Mouse (Mus musculus) E14TG2a.4 (cell line): ENCODE data around the gene Mtf2.
"Not testable (repeated sequence)": the region's sequence is repeated elsewhere in the genome, so short reads cannot be mapped to it uniquely, and the experiment has no call there.

ENCODE experiments used
- H3K27me3 ChIP-seq: 2 replicates; pipeline ENCODE4 v1.6.1; 2014; ENCODE audit warnings: low read length, control low read depth; ENCODE audit not compliant: insufficient read depth
- H3K36me3 ChIP-seq: 2 replicates; pipeline ENCODE4 v1.6.1; 2014; ENCODE audit warnings: low read length, control low read depth; ENCODE audit not compliant: insufficient read depth
- H3K4me1 ChIP-seq: replicated peaks from 2 replicates; pipeline ENCODE4 v1.6.1; 2014; ENCODE audit warnings: low read depth, low read length, control low read depth
- H3K4me3 ChIP-seq: replicated peaks from 2 replicates; pipeline ENCODE4 v1.5.1; 2014; ENCODE audit warnings: mild to moderate bottlenecking, low read length
- H3K9me3 ChIP-seq: 2 replicates; pipeline ENCODE4 v1.6.1; 2014; ENCODE audit warnings: low read length, control low read depth
- CTCF ChIP-seq: conservative IDR thresholded peaks from 2 replicates; pipeline ENCODE4 v1.5.1; 2014; ENCODE audit warnings: low read length
- NANOG ChIP-seq: IDR thresholded peaks from 2 replicates; pipeline ENCODE4 v1.6.1; 2014; ENCODE audit warnings: borderline replicate concordance, low read length, mixed read lengths
- POU5F1 ChIP-seq: IDR thresholded peaks from 2 replicates; pipeline ENCODE4 v1.6.1; 2014; ENCODE audit warnings: low read length, borderline replicate concordance

Gene Mtf2

GRCm38 (mm10) chr5:108065465-108066411 lies at the start of gene Mtf2:
TSS of gene Mtf2 (plus strand) at chr5:108065674.
- Histone ChIP-seq H3K9me3 (no peaks in the 10 kb centered on the region), H3K4me1 (peaks cover 47% of the 10 kb centered on the region), H3K27me3 (no peaks in the 10 kb centered on the region), H3K4me3 (peak within 1 kb of the TSS; percentile 98), H3K36me3 (peaks cover 78% of the 10 kb centered on the region)
- TF ChIP-seq CTCF, result no peak
- no peak for TF ChIP-seq NANOG
- TF ChIP-seq POU5F1, result no peak

DNA sequence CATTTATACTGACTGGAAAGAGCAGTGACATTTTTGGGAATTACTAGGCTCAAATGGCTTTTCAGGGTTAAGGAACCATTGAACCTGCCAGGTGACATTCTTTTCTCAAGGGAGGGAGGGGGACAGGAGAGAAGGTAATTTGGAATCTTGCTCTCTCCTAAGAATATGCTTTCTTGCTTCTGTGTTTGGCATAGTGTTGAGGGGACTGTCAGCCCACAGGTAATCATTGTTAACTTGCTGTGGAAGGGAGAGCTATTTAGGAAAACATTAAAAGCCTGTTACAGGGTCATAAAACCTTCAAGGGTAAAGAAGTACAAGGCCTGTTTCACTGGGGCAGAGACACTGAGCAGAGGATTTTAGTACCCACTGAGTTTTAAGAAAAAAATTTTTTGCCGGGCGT lies 48.2 kb upstream of the Mtf2 start:
- Histone ChIP-seq H3K36me3 (no peaks in the 10 kb centered on the region), H3K9me3 (peaks cover 11% of the 10 kb centered on the region), H3K27me3 (peaks cover 9% of the 10 kb centered on the region), H3K4me3 (no peak overlapping the region), H3K4me1 (peaks cover 17% of the 10 kb centered on the region)
- no peak for TF ChIP-seq POU5F1

DNA sequence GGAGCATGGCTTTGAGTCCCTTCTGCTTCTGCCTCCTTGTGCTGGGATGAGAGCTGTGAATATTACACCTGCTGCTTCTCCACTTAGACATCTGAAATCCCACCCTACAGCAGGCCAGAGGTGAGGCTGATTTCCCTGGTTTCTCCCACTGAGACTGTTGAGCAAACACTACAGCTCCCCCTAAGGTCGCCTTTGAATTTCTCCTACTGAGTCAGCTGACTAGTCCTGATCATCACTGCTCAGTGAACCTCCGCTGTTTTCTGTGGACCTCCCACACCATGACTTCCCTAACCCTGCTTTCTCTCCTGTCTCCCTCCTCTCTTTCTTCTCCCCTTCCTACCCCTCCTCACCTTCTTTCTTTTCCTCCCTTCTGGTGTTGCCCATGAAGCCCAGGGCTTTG lies 46.1 kb upstream of the Mtf2 start:
- TF ChIP-seq POU5F1 (no peak), NANOG (no peak), CTCF (no peak)
- Histone ChIP-seq H3K4me3 (no peak overlapping the region), H3K36me3 (no peaks in the 10 kb centered on the region), H3K4me1 (peaks cover 18% of the 10 kb centered on the region), H3K9me3 (peaks cover 11% of the 10 kb centered on the region), H3K27me3 (no peaks in the 10 kb centered on the region)

- H3K9me3 ChIP-seq, result no peaks in the 10 kb centered on the region
- peaks cover 12% of the 10 kb centered on the region for H3K4me1 ChIP-seq
- H3K36me3 ChIP-seq, result no peaks in the 10 kb centered on the region
- H3K4me3 ChIP-seq, result no peak overlapping the region
- no peaks in the 10 kb centered on the region for H3K27me3 ChIP-seq
- TF ChIP-seq CTCF, result no peak
- TF ChIP-seq POU5F1, result no peak
- no peak for TF ChIP-seq NANOG
These were observed 44.1 kb upstream of the Mtf2 start for GRCm38 (mm10) chr5:108021346-108021745.

GRCm38 (mm10) chr5:108028230-108028629 lies 37.2 kb upstream of the Mtf2 start:
- Histone ChIP-seq H3K4me3 (no peak overlapping the region), H3K4me1 (0 out of 2 replicates have a peak, but pooled peaks cover 5% of the 10 kb centered on the region), H3K9me3 (0 out of 2 replicates have a peak, but pooled peaks cover 3% of the 10 kb centered on the region), H3K27me3 (no peaks in the 10 kb centered on the region), H3K36me3 (no peaks in the 10 kb centered on the region)
- TF ChIP-seq CTCF (no peak), POU5F1 (no peak), NANOG (no peak)

DNA sequence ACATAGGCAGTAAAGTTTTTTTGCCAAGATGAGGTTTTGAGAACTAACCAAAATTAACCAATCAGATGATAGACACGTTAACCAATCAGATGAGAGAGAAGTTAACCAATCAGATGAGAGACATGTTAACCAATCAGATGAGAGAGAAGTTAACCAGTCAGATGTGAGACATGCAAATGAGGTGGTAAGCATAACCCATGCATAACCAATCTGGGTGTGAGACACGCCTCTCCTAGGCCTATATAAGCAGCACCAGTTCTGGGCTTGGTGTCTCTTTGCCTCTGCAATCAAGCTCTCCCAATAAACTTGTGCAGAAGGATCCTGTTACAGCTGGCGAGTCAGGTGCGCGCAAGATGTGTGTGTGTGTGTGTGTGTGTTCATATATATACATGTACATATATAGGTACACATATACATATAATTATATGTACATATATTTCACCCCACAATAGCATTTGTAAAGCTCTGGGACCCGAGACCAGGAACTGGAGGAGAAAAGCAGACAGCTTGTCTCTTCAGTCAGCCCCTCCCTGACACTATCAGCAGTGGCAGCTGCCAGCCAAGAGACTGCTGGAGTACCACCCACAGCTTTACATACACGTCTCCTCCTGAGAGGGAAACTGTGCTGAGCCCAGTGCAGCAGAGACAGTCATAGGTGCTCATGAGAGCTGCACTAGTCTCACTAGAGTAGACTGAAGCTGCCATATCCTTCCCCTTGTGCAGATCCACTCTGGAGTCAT lies 36.5 kb upstream of the Mtf2 start:
- H3K4me1 ChIP-seq, H3K9me3 ChIP-seq, H3K36me3 ChIP-seq, H3K4me3 ChIP-seq, H3K27me3 ChIP-seq: not testable (repeated sequence)

DNA sequence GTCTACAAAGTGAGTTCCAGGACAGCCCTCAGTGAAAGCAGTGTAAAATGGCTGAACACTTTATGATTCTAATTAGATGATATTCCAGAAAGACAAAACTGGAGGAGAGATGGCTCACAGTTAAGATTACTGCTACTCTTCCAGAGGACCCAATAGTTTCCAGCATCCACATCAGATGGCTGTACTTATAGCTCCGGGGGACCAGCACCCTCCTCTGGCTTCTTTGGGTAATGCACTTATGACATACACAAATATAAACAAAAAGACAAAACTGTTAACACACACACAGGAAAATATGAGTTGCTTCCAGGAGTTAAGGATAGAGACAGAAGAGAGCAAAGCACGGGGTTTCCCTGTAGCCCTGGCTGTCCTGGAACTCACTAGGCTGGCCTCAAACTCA lies 35.5 kb upstream of the Mtf2 start:
- Histone ChIP-seq H3K4me1 (peaks cover 11% of the 10 kb centered on the region), H3K27me3 (no peaks in the 10 kb centered on the region), H3K36me3 (no peaks in the 10 kb centered on the region), H3K4me3 (no peak overlapping the region), H3K9me3 (0 out of 2 replicates have a peak, but pooled peaks cover 3% of the 10 kb centered on the region)
- TF ChIP-seq CTCF, result peak; percentile 57
- TF ChIP-seq POU5F1, result no peak

DNA sequence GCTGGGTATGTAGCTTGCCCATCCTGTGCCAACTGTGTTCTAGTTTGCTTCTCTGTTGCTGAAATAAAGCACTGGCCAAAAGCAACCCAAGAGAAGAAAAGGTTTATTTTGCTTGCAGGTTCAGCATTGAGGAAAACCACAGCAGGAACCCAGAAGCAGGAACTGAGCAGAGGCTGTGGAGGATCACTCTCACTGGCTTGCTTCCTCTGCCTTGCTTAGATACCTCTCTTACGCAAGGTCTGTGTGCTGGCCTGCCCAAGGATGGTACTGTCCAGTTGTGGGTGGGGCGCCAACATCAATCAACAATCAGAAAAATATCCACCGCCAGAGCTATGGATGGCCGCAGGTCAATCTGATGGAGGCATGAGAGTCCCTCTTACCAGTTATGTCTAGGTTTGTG lies 34.2 kb upstream of the Mtf2 start:
- peaks cover 24% of the 10 kb centered on the region for H3K4me1 ChIP-seq
- no peaks in the 10 kb centered on the region for H3K27me3 ChIP-seq
- TF ChIP-seq NANOG (no peak), CTCF (no peak), POU5F1 (no peak)
- H3K36me3 ChIP-seq, result no peaks in the 10 kb centered on the region
- H3K9me3 ChIP-seq, result 0 out of 2 replicates have a peak, but pooled peaks cover 3% of the 10 kb centered on the region
- no peak overlapping the region for H3K4me3 ChIP-seq
